Mouse (Mus musculus) macrophage (primary cell): ENCODE measurements at regions not wholly inside any gene's neighbourhood (a gene's known extent, or its start where the extent isn't known, plus 50 kb on each side); places are given as distances from the start of the nearest gene placed in this dataset.

ENCODE experiments used
- H3K27ac ChIP-seq: fragments of 350-480 bp; formaldehyde crosslinking; 2 replicates; pipeline ENCODE4 v1.9.0; 2021
- H3K36me3 ChIP-seq: fragments of 350-480 bp; formaldehyde crosslinking; 2 replicates; pipeline ENCODE4 v1.9.0; 2021; ENCODE audit errors: inconsistent target
- H3K4me3 ChIP-seq: fragments of 350-480 bp; formaldehyde crosslinking; 2 replicates; pipeline ENCODE4 v1.9.0; 2021; ENCODE audit errors: inconsistent target
- H3K79me2 ChIP-seq: fragments of 350-480 bp; formaldehyde crosslinking; 2 replicates; pipeline ENCODE4 v1.9.0; 2021; ENCODE audit errors: inconsistent target
- WGBS: methylation state at CpG from one replicate; pipeline ENCODE4 v1.1.7; 2026; ENCODE audit warnings: inconsistent platforms; ENCODE audit not compliant: missing documents; 5-methylcytosine and 5-hydroxymethylcytosine counted together

DNA sequence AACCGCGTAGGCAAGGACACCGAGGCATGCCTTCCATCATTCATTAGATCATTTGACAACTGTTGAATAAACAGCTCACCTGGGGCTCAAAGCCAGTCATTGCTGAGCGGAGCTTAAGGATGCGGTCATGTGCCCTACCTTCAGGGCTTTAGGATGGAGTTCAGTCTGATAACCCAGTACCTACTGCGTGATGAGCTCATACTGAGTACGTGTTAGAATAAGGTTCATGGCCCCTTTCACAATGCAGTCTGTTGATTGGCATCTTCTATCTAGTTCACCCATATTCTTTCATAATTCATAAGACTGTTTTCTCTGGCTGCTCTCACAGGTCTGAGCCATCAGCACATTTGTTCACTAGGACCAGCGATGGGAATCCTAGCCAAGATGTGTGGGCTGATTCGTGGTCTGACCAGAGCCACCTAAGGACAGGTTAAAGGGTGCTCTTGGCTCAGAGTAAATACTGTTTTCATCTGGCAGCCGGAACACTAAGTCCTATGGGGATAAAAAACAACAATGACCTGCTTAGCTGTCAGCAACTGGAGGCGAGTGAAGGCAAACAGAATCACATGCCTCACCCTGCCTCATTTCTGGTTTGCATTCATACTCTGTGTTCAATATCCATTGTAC, 71.4 kb upstream of the Elovl5 start:
- no peaks in the 10 kb centered on the region for H3K36me3 ChIP-seq
- 93% methylated on average over 11 of the region's 11 CpGs for WGBS
- H3K4me3 ChIP-seq = no peak overlapping the region
- H3K79me2 ChIP-seq = no peaks in the 10 kb centered on the region
- H3K27ac ChIP-seq = no peak overlapping the region

DNA sequence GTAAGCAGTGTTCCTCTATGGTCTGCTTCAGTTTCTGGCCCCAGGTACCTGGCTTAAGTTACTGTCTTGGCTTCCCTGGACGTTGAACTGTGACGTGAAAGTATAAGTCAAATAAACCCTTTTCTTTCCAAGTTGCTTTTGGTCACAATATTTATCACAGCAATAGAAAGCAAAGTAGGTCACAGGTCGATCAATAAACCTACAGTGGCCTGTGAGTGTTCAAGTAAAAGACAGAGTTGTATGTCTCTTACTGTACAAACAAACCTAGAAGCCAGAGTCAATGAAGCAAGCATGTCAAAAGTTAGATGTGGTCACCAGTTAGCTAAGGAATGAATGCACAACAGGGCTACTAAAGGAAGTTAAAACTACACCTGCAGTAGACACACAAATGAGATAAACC, 68.6 kb upstream of the Elovl5 start:
- Histone ChIP-seq H3K36me3 (no peaks in the 10 kb centered on the region), H3K79me2 (no peaks in the 10 kb centered on the region), H3K4me3 (no peak overlapping the region), H3K27ac (no peak overlapping the region)
- 93% methylated on average over 3 of the region's 3 CpGs for WGBS

DNA sequence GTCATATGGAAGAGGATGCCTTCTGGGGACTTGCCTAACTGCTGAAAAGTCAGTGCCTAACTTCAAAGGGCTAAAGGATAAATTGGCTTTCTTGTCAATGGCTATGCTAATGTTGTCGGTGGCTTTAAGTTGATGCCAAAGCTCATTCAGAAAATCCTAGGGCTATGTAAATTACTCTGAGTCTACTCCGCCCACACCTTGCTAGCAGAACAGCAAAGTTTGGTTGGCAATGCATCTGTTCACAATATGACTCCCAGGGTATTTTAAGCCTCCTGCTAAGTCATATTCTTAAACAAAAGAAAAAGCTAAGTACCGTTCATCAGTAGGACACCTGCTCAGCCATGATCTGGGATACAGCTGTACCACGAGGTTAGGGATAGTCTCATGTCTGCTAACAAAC, 67.8 kb upstream of the Elovl5 start:
- Histone ChIP-seq H3K27ac (no peak overlapping the region), H3K4me3 (no peak overlapping the region), H3K79me2 (no peaks in the 10 kb centered on the region), H3K36me3 (no peaks in the 10 kb centered on the region)
- 95% methylated on average over 4 of the region's 4 CpGs for WGBS

DNA sequence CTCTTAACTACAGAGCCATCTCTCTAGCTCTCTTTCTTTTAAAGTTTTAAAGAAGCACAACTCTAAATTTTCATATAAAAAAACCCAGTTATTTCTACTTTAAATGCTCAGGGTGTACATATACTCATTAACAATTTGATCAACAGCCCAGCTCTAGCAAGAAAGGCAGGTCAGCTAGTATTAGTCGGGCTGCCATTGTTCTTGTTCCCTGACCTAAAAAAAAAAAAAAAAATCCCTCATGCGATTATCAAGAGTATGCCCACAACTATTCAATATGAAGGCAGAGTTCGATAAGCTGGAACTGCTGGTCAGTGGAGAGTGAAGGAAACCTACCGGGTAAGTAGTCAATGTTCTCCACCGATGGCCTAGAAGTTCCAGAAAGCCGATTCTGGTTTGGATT, 65.8 kb upstream of the Elovl5 start:
- Histone ChIP-seq H3K27ac (no peak overlapping the region), H3K36me3 (no peaks in the 10 kb centered on the region), H3K4me3 (no peak overlapping the region), H3K79me2 (no peaks in the 10 kb centered on the region)
- WGBS = 88% methylated on average over 6 of the region's 6 CpGs

DNA sequence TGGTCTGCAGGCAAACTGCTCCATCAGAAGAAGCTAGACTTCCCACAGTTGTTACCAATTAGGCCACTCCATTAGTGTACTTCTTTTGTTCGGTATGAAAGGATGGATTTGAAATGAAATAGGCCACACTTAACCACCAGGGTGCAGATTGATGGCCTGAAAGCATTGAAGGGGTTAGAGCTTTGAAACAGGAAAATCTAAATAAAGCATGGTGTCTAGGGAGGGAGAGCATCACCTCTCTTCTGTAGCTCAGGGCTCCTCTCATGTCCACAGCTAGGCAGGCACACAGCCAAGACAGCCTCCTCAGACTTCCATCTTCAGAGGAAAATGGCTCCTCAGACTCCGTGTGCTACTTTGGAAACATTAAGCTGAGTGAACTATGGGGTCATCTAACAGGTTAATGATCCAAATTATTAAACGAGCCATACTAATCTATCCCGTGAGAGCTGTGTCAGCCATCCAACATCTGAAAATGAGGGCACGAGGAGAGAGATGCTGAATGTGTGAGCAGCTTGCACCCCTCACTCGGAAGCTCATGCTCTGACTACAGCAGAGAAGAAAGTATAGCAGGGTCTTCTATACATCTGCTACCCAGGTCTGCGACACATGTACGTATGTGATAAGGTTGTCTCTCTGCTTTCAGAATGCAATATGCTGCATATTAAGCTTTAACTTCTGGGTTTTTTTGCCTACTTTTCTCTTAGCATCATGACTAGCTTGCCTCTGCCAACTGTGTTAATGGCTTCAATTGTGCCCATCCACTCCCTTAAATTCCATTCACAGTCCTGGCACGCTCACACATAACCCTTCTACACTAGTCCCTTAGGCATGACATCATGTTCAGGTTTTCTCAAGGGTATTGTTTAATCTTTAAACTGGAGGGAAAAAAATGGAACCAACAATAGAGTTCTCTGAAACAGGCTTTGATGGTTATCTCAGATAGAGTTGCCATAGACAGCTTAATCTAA, 59.8 kb upstream of the Elovl5 start:
- Histone ChIP-seq H3K36me3 (no peaks in the 10 kb centered on the region), H3K79me2 (no peaks in the 10 kb centered on the region), H3K4me3 (no peak overlapping the region), H3K27ac (peak overlapping the region; percentile 46)
- WGBS = 97% methylated on average over 9 of the region's 9 CpGs

DNA sequence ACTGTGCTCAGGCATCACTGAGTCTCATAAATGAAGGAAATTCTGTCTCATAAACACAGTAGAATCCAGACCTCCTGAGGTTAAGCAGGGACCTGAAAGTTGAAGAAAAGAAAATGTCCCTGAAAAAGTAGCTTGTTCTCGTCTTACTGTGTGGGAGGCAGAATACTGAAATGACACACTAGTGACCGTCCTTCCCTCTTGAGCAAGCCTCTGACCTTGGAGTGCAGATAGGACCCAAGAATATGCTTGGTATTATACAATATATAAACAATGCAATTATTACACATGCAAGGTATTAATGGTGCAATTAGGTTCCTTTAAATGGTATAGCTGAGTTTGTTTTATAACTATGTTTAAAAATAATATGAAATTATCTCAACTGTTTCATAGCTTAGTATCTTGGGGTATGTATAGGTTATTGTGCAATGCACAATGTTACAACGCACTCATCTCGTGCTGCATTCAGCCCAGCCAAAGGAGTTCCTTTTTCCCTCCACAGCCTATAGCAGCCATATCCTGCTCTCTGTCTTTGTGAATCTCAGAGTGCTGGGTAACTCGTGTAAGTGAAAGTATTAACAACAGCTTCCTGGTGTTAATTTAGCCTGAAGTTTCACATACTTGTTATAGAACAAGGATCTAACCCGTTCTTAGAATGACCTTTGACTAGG, 58.9 kb upstream of the Elovl5 start:
- Histone ChIP-seq H3K4me3 (no peak overlapping the region), H3K27ac (peak overlapping the region; percentile 46), H3K36me3 (no peaks in the 10 kb centered on the region), H3K79me2 (no peaks in the 10 kb centered on the region)
- 3% methylated on average over 6 of the region's 6 CpGs for WGBS
